Mouse (Mus musculus) leukemia stem cell, adult 10-12 weeks (primary cell): ENCODE results near the gene Amer1. TPM values are rescaled to one million over a fixed set of nuclear protein-coding genes. Genes with fewer than 3 reads are reported as not detected.

ENCODE experiments used
- polyA plus RNA-seq: library from polyadenylated mRNA; stranded (reverse); fragments of >175 nt; gene quantifications from 2 replicates; pipeline ENCODE4 v1.2.3, GENCODE M21; 2012; ENCODE audit warnings: low replicate concordance

Amer1 gene
- 0.09 and 0.39 TPM in 2 replicates for polyA plus RNA-seq

DNA sequence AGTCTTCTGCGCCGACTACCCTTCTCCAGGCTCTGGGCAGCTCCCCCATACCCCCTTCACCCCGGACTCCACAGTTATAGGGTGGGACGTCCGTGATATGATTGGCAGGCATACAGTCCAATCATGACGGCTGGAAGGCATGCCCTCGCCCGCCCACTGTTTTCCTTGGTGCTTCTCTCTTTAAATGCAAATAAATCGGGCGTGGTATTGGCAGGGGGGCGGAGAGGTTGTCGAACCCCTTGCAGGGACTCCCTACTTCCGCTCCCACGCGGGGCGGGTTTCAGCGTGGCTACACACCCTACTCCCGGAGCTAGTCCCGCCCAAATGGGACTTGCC lies at the start of gene Amer1:
TSS of gene Amer1 (minus strand) at position 97 of the 336 bp plus-strand sequence.

Other genes with a start within 250 kb of the Amer1 start
- 0.09 and 1.0 TPM in 2 replicates for gene Arhgef9, start 248.0 kb downstream of the Amer1 start, polyA plus RNA-seq
- not detected in 2 replicates for gene Asb12, start 113.1 kb upstream of the Amer1 start, polyA plus RNA-seq
- gene Pfn5, start 113.2 kb upstream of the Amer1 start, polyA plus RNA-seq, result not detected in 2 replicates
- gene Zc4h2, start 213.6 kb upstream of the Amer1 start, polyA plus RNA-seq, result 0.19 TPM in 1 of 2 replicates, not detected in the other